Mouse (Mus musculus): Measurements from ENCODE around the gene Adamts4.
"Not testable (repeated sequence)": the region's sequence is repeated elsewhere in the genome, so short reads cannot be mapped to it uniquely, and the experiment has no call there.

Adamts4 gene

GRCm38 (mm10) chr1:171280250-171280915 is 30.2 kb downstream of the Adamts4 start:
- no peak for DNase-seq

- DNase-seq, result peak; percentile 97
Observed at GRCm38 (mm10) chr1:171280916-171281527, 30.8 kb downstream of the Adamts4 start, which contains the start of gene Ppox. TSS of gene Ppox (minus strand) at chr1:171281186.

GRCm38 (mm10) chr1:171281528-171281923 is 31.3 kb downstream of the Adamts4 start:
- DNase-seq, result peak; percentile 78

GRCm38 (mm10) chr1:171282086-171282805 is 32.0 kb downstream of the Adamts4 start:
- no peak for DNase-seq

GRCm38 (mm10) chr1:171283188-171284160 is 33.3 kb downstream of the Adamts4 start:
- no peak for DNase-seq

- no peak for DNase-seq
Observed at GRCm38 (mm10) chr1:171284491-171284890, 34.3 kb downstream of the Adamts4 start.

GRCm38 (mm10) chr1:171285096-171285892 is 35.1 kb downstream of the Adamts4 start:
- no peak for DNase-seq

GRCm38 (mm10) chr1:171286517-171286916 is 36.3 kb downstream of the Adamts4 start:
- no peak for DNase-seq

- peak; percentile 96 for DNase-seq
Observed at GRCm38 (mm10) chr1:171287136-171288081, 37.2 kb downstream of the Adamts4 start, which contains the start of gene Usp21. TSS of gene Usp21 (minus strand) at chr1:171287991.

- DNase-seq, result no peak
Observed at GRCm38 (mm10) chr1:171288328-171288727, 38.1 kb downstream of the Adamts4 start.

- DNase-seq, result no peak
Observed at GRCm38 (mm10) chr1:171293351-171293750, 43.1 kb downstream of the Adamts4 start.

- no peak for DNase-seq
Observed at GRCm38 (mm10) chr1:171293906-171294297, 43.7 kb downstream of the Adamts4 start.

- DNase-seq, result peak; percentile 85
Observed at GRCm38 (mm10) chr1:171294298-171295062, 44.3 kb downstream of the Adamts4 start, which contains the start of gene Ufc1. TSS of gene Ufc1 (minus strand) at chr1:171295024.

GRCm38 (mm10) chr1:171295063-171295402 is 44.8 kb downstream of the Adamts4 start:
- no peak for DNase-seq

GRCm38 (mm10) chr1:171298226-171298625 is 48.0 kb downstream of the Adamts4 start:
- no peak for DNase-seq

- not testable (repeated sequence) for DNase-seq
Observed at GRCm38 (mm10) chr1:171306157-171306556, 55.9 kb downstream of the Adamts4 start.

GRCm38 (mm10) chr1:171309321-171309720 is 59.1 kb downstream of the Adamts4 start:
- DNase-seq, result no peak
